Mouse (Mus musculus) liver, postnatal 0 days (tissue): ENCODE results near the gene Rxrb. TPM values are rescaled to one million over a fixed set of nuclear protein-coding genes. Genes with fewer than 3 reads are reported as not detected.

Experiments
- ATAC-seq: fragments of 200-750 bp; cut with Nextera tagmentation; 2 replicates; pipeline ENCODE4 v1.8.0; 2017; ENCODE audit warnings: mild to moderate bottlenecking, moderate library complexity
- DNase-seq: peaks from one replicate; pipeline ENCODE4 v3.0.0-alpha.2; 2016
- H3K27ac ChIP-seq: fragments of 300-500 bp; sonication (generic); 2 replicates; pipeline ENCODE4 v1.5.1; 2014; ENCODE audit warnings: antibody characterized with exemption, moderate library complexity, mild to moderate bottlenecking, low read depth
- H3K27me3 ChIP-seq: fragments of 300-500 bp; sonication (generic); 2 replicates; pipeline ENCODE4 v1.6.1; 2014; ENCODE audit warnings: low read length, control low read depth, mixed read lengths; ENCODE audit not compliant: insufficient read depth
- H3K36me3 ChIP-seq: fragments of 300-500 bp; sonication (generic); replicated peaks from 2 replicates; pipeline ENCODE4 v1.6.1; 2014; ENCODE audit warnings: mild to moderate bottlenecking, control low read depth, low read length, moderate library complexity, mixed read lengths; ENCODE audit not compliant: insufficient read depth
- H3K4me1 ChIP-seq: fragments of 300-500 bp; sonication (generic); 2 replicates; pipeline ENCODE4 v1.6.1; 2014; ENCODE audit warnings: antibody characterized with exemption, mild to moderate bottlenecking, control low read depth; ENCODE audit not compliant: insufficient read depth
- H3K4me2 ChIP-seq: fragments of 300-500 bp; sonication (generic); 2 replicates; pipeline ENCODE4 v1.6.1; 2014; ENCODE audit warnings: low read depth, mild to moderate bottlenecking, low read length, moderate library complexity, mixed read lengths
- H3K4me3 ChIP-seq: fragments of 300-500 bp; sonication (generic); 2 replicates; pipeline ENCODE4 v1.5.1; 2014; ENCODE audit warnings: low read depth, low read length
- H3K9ac ChIP-seq: fragments of 300-500 bp; sonication (generic); replicated peaks from 2 replicates; pipeline ENCODE4 v1.6.1; 2014; ENCODE audit warnings: mild to moderate bottlenecking, moderate library complexity
- H3K9me3 ChIP-seq: fragments of 300-500 bp; sonication (generic); 2 replicates; pipeline ENCODE4 v1.6.1; 2016; ENCODE audit warnings: mild to moderate bottlenecking, control low read depth, low read length, mixed read lengths
- CTCF ChIP-seq: sonication (generic); IDR thresholded peaks from 2 replicates; pipeline ENCODE4 v1.5.1; 2016; ENCODE audit warnings: antibody characterized with exemption, low read depth
- EP300 ChIP-seq: IDR thresholded peaks from 2 replicates; pipeline ENCODE4 v1.6.1; 2016; ENCODE audit warnings: antibody characterized with exemption, low read depth, mild to moderate bottlenecking
- WGBS: fragments of 180-500 bp; shearing (Covaris S2); extraction: QIAGEN DNeasy Blood & Tissue Kit; methylation state at CpG from one replicate; pipeline ENCODE4 v1.1.7; 2014; ENCODE audit not compliant: insufficient replicate concordance; 5-methylcytosine and 5-hydroxymethylcytosine counted together
- polyA plus RNA-seq: library from polyadenylated mRNA; unstranded; fragments of >200 nt; fragmentation: Nextera tagmentation; extraction: Ambion mirVana; gene quantifications from 2 replicates; pipeline ENCODE4 v1.2.1, GENCODE M21; 2015

Gene Rxrb
- polyA plus RNA-seq, 1 experiment from 2014 or later = 16.2 TPM

- Histone ChIP-seq H3K9ac (no peak overlapping the region; the same call in 1 of the 2 replicates), H3K4me2 (peak overlapping the region; percentile 94), H3K9me3 (no peaks in the 10 kb centered on the region), H3K27me3 (no peaks in the 10 kb centered on the region), H3K4me3 (peak overlapping the region; percentile 79), H3K36me3 (peaks cover 50% of the 10 kb centered on the region), H3K4me1 (peaks cover 32% of the 10 kb centered on the region), H3K27ac (peak overlapping the region; percentile 96)
- WGBS = 72% methylated on average over 9 of the region's 9 CpGs
- ATAC-seq (no peak), DNase-seq (no peak)
- TF ChIP-seq CTCF = no peak
These were observed 1.8 kb downstream of the Rxrb start for GRCm38 (mm10) chr17:34033441-34033840.

GRCm38 (mm10) chr17:34034064-34034463 lies 2.5 kb downstream of the Rxrb start:
- Histone ChIP-seq H3K27ac (peak overlapping the region; percentile 96), H3K4me3 (no peak overlapping the region), H3K36me3 (peaks cover 44% of the 10 kb centered on the region), H3K4me1 (peaks cover 34% of the 10 kb centered on the region), H3K27me3 (no peaks in the 10 kb centered on the region), H3K9me3 (no peaks in the 10 kb centered on the region), H3K9ac (no peak overlapping the region), H3K4me2 (no peak overlapping the region)
- ATAC-seq = no peak
- 77% methylated on average over 10 of the region's 10 CpGs for WGBS
- DNase-seq = peak; percentile 81
- TF ChIP-seq EP300 (no peak), CTCF (peak; percentile 82)

GRCm38 (mm10) chr17:34035517-34035916 lies 3.9 kb downstream of the Rxrb start:
- H3K4me1 ChIP-seq = peaks cover 22% of the 10 kb centered on the region

GRCm38 (mm10) chr17:34036647-34037046 lies 5.0 kb downstream of the Rxrb start:
- Histone ChIP-seq H3K9me3 (no peaks in the 10 kb centered on the region), H3K27ac (no peak overlapping the region), H3K4me1 (peaks cover 18% of the 10 kb centered on the region), H3K36me3 (peaks cover 34% of the 10 kb centered on the region), H3K4me3 (no peak overlapping the region), H3K27me3 (peaks cover 12% of the 10 kb centered on the region; the same call in 1 of the 2 replicates), H3K4me2 (no peak overlapping the region), H3K9ac (no peak overlapping the region)
- DNase-seq (peak; percentile 77), ATAC-seq (peak; percentile 37)
- 64% methylated on average over 10 of the region's 10 CpGs for WGBS
- TF ChIP-seq EP300 = no peak
- TF ChIP-seq CTCF = no peak

More at GRCm38 (mm10) chr17:34035517-34035916, 3.9 kb downstream of the Rxrb start:
- H3K4me2 ChIP-seq = no peak overlapping the region
- peaks cover 4% of the 10 kb centered on the region; the same call in 1 of the 2 replicates for H3K27me3 ChIP-seq
- peaks cover 34% of the 10 kb centered on the region for H3K36me3 ChIP-seq
- no peaks in the 10 kb centered on the region for H3K9me3 ChIP-seq
- WGBS = 92% methylated on average over 9 of the region's 9 CpGs
- no peak overlapping the region for H3K9ac ChIP-seq
- H3K4me3 ChIP-seq = no peak overlapping the region
- DNase-seq = no peak
- H3K27ac ChIP-seq = no peak overlapping the region
- no peak for ATAC-seq
- TF ChIP-seq EP300 (no peak), CTCF (no peak)

GRCm38 (mm10) chr17:34037241-34037640 lies 5.6 kb downstream of the Rxrb start:
- no peaks in the 10 kb centered on the region for H3K9me3 ChIP-seq
- H3K4me1 ChIP-seq = peaks cover 18% of the 10 kb centered on the region
- H3K4me3 ChIP-seq = no peak overlapping the region
- H3K27me3 ChIP-seq = peaks cover 12% of the 10 kb centered on the region; the same call in 1 of the 2 replicates
- no peak overlapping the region for H3K27ac ChIP-seq
- H3K36me3 ChIP-seq = peaks cover 34% of the 10 kb centered on the region
- no peak for ATAC-seq
- no peak for DNase-seq
- 92% methylated on average over 7 of the region's 7 CpGs for WGBS
- TF ChIP-seq CTCF = no peak
- TF ChIP-seq EP300 = no peak
- H3K4me2 ChIP-seq = no peak overlapping the region
- no peak overlapping the region for H3K9ac ChIP-seq

GRCm38 (mm10) chr17:34038440-34038839 lies 6.8 kb downstream of the Rxrb start:
- Histone ChIP-seq H3K4me3 (no peak overlapping the region), H3K27me3 (peaks cover 12% of the 10 kb centered on the region; the same call in 1 of the 2 replicates), H3K9me3 (no peaks in the 10 kb centered on the region), H3K4me2 (peak overlapping the region; percentile 1; the same call in 1 of the 2 replicates), H3K9ac (no peak overlapping the region), H3K4me1 (peaks cover 10% of the 10 kb centered on the region), H3K27ac (no peak overlapping the region), H3K36me3 (peaks cover 34% of the 10 kb centered on the region)
- 18% methylated on average over 19 of the region's 21 CpGs for WGBS
- DNase-seq (no peak), ATAC-seq (no peak)
- TF ChIP-seq CTCF (no peak), EP300 (no peak)
